Mouse (Mus musculus): ENCODE results near the gene Smim20. TPM values are rescaled to one million over a fixed set of nuclear protein-coding genes. Genes with fewer than 3 reads are reported as not detected.

Gene Smim20
- polyA plus RNA-seq, 1 experiment, result 23.9 TPM

DNA sequence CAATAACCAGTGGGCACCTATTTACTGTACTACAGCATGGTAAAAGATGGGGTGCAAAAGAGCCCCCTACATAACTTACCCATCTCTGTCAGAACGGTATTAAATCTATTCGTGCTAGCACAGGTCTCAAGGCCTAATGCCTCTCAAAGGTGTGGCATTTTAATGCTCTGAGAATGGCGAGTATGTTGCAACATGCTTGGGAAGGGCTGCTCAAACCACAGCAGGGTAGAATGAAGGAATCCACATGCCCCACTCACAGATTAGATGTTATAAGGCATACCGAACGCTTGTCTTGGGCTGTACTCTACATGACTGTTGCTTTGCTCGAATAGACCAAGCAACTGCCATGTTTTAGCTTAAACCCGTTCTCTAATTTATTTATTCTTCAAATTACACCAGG lies 27.7 kb upstream of the Smim20 start:
- no peak overlapping the region for H3K4me3 ChIP-seq (ENCODE audit: extremely low read depth, insufficient read depth, insufficient read length)
- TF ChIP-seq CTCF (IDR thresholded peaks at IDR 0.05; ENCODE audit: extremely low read depth, insufficient read depth, insufficient read length, insufficient replicate concordance), result no peak
- no peak for TF ChIP-seq POLR2A (IDR thresholded peaks at IDR 0.05; ENCODE audit: low read depth, low read length)
- no peak for DNase-seq (ENCODE audit: low read depth in 1 of 2, low spot score in 2 of 2)
- no peaks in the 10 kb centered on the region for H3K36me3 ChIP-seq (ENCODE audit: control insufficient read depth, insufficient read depth, low read length)
- H3K4me1 ChIP-seq (ENCODE audit: control insufficient read depth, insufficient read depth, insufficient read length), result no peaks in the 10 kb centered on the region; the same call in 1 of the 2 replicates
- H3K27me3 ChIP-seq (ENCODE audit: control insufficient read depth, insufficient read depth, low read length), result no peaks in the 10 kb centered on the region
- no peak overlapping the region for H3K27ac ChIP-seq (ENCODE audit: insufficient read depth, low read length)
- WGBS, result 95% methylated on average over 7 of the region's 7 CpGs

DNA sequence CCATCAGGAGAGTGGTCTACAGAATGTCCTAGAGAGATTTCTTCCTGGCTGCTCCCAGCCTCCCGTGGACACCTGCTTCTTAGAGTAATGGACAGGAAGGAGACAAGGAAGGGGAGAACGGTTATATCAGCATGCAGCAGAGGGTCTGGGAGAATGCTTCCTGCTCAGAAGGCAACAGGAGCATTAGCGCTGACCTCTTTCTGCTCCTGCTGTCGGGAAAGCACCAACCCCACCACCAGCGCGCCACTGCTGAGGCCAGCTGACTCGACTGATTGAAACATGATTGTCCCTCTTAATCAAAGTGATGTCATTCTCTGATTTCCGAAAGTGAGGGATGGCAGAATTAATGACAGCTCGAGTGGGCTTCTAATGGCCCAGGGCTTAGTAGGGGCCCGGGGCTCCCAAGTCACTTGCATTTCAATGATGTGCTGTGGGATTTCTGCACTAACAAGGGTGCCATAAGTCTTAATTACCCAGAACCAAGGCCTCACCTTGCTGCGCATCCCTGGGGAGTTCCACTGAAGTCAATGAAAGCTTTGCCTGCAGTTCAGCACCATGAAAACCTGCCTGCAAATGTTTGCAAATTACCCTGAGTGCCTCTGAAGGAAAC lies 26.9 kb upstream of the Smim20 start:
- no peak overlapping the region for H3K4me3 ChIP-seq (ENCODE audit: extremely low read depth, insufficient read depth, insufficient read length)
- no peak overlapping the region for H3K27ac ChIP-seq (ENCODE audit: insufficient read depth, low read length)
- H3K27me3 ChIP-seq (ENCODE audit: control insufficient read depth, insufficient read depth, low read length), result no peaks in the 10 kb centered on the region
- no peaks in the 10 kb centered on the region; the same call in 1 of the 2 replicates for H3K4me1 ChIP-seq (ENCODE audit: control insufficient read depth, insufficient read depth, insufficient read length)
- 73% methylated on average over 11 of the region's 11 CpGs for WGBS
- no peak for DNase-seq (ENCODE audit: low read depth in 1 of 2, low spot score in 2 of 2)
- no peaks in the 10 kb centered on the region for H3K36me3 ChIP-seq (ENCODE audit: control insufficient read depth, insufficient read depth, low read length)
- no peak for TF ChIP-seq CTCF (IDR thresholded peaks at IDR 0.05; ENCODE audit: extremely low read depth, insufficient read depth, insufficient read length, insufficient replicate concordance)
- TF ChIP-seq POLR2A (IDR thresholded peaks at IDR 0.05; ENCODE audit: low read depth, low read length), result no peak

DNA sequence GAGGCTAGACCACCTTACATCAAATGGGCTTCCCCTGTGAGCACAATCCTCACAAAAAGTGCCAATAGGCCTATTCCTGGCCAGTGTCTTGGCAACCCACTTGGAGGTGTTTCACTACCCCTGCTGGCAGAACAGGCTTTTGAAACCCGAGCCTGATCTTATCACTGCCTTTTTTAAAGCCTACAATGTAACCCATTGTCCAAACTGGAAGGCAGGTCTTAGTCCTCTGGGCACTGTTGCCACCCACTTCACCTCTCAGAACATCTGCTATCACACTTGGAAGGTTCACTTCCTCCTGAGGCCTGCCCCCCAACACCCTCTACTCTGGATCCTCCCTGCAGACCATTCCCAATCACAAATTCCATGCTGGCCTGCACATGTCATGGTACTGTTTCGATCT lies 25.8 kb upstream of the Smim20 start:
- no peaks in the 10 kb centered on the region for H3K36me3 ChIP-seq (ENCODE audit: control insufficient read depth, insufficient read depth, low read length)

DNA sequence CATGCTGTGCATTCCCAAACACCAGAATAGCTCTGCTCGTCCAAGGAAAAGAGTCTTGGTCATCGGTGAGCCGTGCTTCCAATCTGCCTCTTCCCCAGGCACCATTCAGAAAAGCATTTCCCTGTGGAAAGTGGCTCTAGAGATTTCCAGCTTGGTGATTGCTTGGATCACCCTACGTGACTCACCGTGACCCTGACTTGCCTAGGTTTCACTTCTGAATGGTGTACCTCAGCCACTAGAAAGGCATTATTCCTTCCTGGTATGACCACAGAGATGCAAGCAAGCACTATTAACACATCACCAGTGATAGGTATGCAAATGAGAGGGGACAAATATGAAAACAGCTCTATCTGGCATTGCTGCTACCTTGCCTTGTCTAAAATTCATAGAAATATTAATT lies 24.9 kb upstream of the Smim20 start:
- 77% methylated on average over 5 of the region's 5 CpGs for WGBS
- TF ChIP-seq CTCF (IDR thresholded peaks at IDR 0.05; ENCODE audit: extremely low read depth, insufficient read depth, insufficient read length, insufficient replicate concordance) (no peak), POLR2A (IDR thresholded peaks at IDR 0.05; ENCODE audit: low read depth, low read length) (no peak)
- Histone ChIP-seq H3K36me3 (ENCODE audit: control insufficient read depth, insufficient read depth, low read length) (no peaks in the 10 kb centered on the region), H3K4me3 (ENCODE audit: extremely low read depth, insufficient read depth, insufficient read length) (no peak overlapping the region), H3K27me3 (ENCODE audit: control insufficient read depth, insufficient read depth, low read length) (no peaks in the 10 kb centered on the region), H3K4me1 (ENCODE audit: control insufficient read depth, insufficient read depth, insufficient read length) (no peaks in the 10 kb centered on the region; the same call in 1 of the 2 replicates), H3K27ac (ENCODE audit: insufficient read depth, low read length) (no peak overlapping the region)
- DNase-seq (ENCODE audit: low read depth in 1 of 2, low spot score in 2 of 2), result no peak

More for the DNA sequence above, 25.8 kb upstream of the Smim20 start:
- Histone ChIP-seq H3K4me1 (ENCODE audit: control insufficient read depth, insufficient read depth, insufficient read length) (no peaks in the 10 kb centered on the region; the same call in 1 of the 2 replicates), H3K27ac (ENCODE audit: insufficient read depth, low read length) (no peak overlapping the region), H3K4me3 (ENCODE audit: extremely low read depth, insufficient read depth, insufficient read length) (no peak overlapping the region), H3K27me3 (ENCODE audit: control insufficient read depth, insufficient read depth, low read length) (no peaks in the 10 kb centered on the region)
- DNase-seq (ENCODE audit: low read depth in 1 of 2, low spot score in 2 of 2), result no peak
- WGBS, result 62% methylated on average over 2 of the region's 2 CpGs
- TF ChIP-seq CTCF (IDR thresholded peaks at IDR 0.05; ENCODE audit: extremely low read depth, insufficient read depth, insufficient read length, insufficient replicate concordance) (no peak), POLR2A (IDR thresholded peaks at IDR 0.05; ENCODE audit: low read depth, low read length) (no peak)

DNA sequence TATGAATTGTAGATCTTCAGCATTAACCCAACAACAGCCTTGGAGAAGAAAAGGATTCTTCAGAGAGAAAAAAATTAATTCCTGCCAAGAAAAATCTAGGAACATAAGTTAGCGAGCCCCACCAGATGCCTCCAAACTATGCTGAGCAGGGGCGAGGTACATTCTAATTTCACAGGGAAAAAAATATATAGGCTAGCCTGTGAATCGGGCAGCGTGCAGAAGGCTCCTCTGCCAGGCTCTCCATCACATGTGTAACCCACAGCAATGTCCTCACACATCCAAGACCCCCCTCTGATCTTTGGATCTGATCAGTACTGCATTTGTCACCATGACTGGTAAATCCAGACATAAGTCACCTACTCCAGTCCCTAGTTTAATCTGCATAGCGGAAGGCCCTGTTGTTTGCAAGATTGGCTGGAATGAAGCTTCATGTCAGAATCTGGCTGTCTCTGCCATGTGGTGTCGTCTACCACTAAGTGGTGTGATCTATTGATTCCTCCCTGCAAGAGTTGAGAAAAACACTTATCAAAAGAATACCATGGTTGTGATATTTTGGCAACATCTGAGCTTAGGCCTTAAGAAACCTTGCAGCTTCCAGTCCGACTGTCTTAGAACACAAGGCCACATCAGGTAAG lies 23.9 kb upstream of the Smim20 start:
- WGBS, result 93% methylated on average over 7 of the region's 7 CpGs
- Histone ChIP-seq H3K27ac (ENCODE audit: insufficient read depth, low read length) (no peak overlapping the region), H3K4me1 (ENCODE audit: control insufficient read depth, insufficient read depth, insufficient read length) (no peaks in the 10 kb centered on the region; the same call in 1 of the 2 replicates), H3K27me3 (ENCODE audit: control insufficient read depth, insufficient read depth, low read length) (no peaks in the 10 kb centered on the region), H3K4me3 (ENCODE audit: extremely low read depth, insufficient read depth, insufficient read length) (no peak overlapping the region), H3K36me3 (ENCODE audit: control insufficient read depth, insufficient read depth, low read length) (no peaks in the 10 kb centered on the region)
- no peak for DNase-seq (ENCODE audit: low read depth in 1 of 2, low spot score in 2 of 2)
- TF ChIP-seq POLR2A (IDR thresholded peaks at IDR 0.05; ENCODE audit: low read depth, low read length), result no peak
- TF ChIP-seq CTCF (IDR thresholded peaks at IDR 0.05; ENCODE audit: extremely low read depth, insufficient read depth, insufficient read length, insufficient replicate concordance), result no peak

DNA sequence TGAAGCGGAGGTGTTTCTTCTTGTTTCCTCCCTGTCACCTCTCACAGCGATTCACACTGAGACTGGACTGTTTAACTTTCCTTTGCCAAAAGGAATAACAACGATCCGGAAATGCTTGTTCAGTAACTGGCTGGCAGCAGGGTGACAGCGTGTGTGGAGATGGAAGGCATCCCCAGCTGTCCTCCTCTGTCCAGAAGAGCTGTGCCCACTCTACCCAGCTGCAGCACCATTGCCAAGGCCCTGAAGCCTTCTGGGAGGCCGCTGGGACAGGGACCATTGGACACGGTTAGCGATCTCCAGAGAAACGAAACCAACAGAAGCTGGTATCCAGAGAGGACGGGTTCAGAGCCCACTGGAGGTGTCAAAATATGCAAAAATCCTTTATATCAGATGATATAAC lies 22.9 kb upstream of the Smim20 start:
- TF ChIP-seq CTCF (IDR thresholded peaks at IDR 0.05; ENCODE audit: extremely low read depth, insufficient read depth, insufficient read length, insufficient replicate concordance) (no peak), POLR2A (IDR thresholded peaks at IDR 0.05; ENCODE audit: low read depth, low read length) (no peak)
- WGBS, result 76% methylated on average over 10 of the region's 10 CpGs
- no peaks in the 10 kb centered on the region; the same call in 1 of the 2 replicates for H3K4me1 ChIP-seq (ENCODE audit: control insufficient read depth, insufficient read depth, insufficient read length)
- H3K4me3 ChIP-seq (ENCODE audit: extremely low read depth, insufficient read depth, insufficient read length), result no peak overlapping the region
- H3K27ac ChIP-seq (ENCODE audit: insufficient read depth, low read length), result no peak overlapping the region
- no peaks in the 10 kb centered on the region for H3K36me3 ChIP-seq (ENCODE audit: control insufficient read depth, insufficient read depth, low read length)
- no peak for DNase-seq (ENCODE audit: low read depth in 1 of 2, low spot score in 2 of 2)
- no peaks in the 10 kb centered on the region for H3K27me3 ChIP-seq (ENCODE audit: control insufficient read depth, insufficient read depth, low read length)

DNA sequence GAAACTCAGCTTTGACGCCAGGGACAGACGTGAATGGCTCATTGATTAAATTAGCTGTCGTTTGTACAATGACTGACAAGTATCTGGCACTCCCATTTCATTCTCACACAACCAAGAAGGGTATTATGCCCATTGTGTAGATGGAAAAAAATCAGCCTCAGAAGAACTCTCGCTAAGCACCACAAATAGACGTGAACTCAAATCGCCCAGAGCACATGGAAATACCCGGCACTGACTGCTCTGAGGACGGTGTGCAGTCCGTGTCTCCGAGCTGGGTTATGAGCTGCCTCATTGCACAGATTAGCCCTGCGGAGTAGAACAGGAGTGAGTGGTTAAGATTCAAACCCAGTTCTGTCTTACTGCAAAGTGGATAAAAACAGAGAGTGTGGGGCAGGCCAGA lies 18.4 kb upstream of the Smim20 start:
- no peak for TF ChIP-seq CTCF (IDR thresholded peaks at IDR 0.05; ENCODE audit: extremely low read depth, insufficient read depth, insufficient read length, insufficient replicate concordance)
- no peak for TF ChIP-seq POLR2A (IDR thresholded peaks at IDR 0.05; ENCODE audit: low read depth, low read length)
- DNase-seq (ENCODE audit: low read depth in 1 of 2, low spot score in 2 of 2), result no peak
- 92% methylated on average over 11 of the region's 11 CpGs for whole genome bisulfite sequencing
- Histone ChIP-seq H3K27me3 (ENCODE audit: control insufficient read depth, insufficient read depth, low read length) (no peaks in the 10 kb centered on the region), H3K4me3 (ENCODE audit: extremely low read depth, insufficient read depth, insufficient read length) (no peak overlapping the region), H3K4me1 (ENCODE audit: control insufficient read depth, insufficient read depth, insufficient read length) (no peaks in the 10 kb centered on the region), H3K36me3 (ENCODE audit: control insufficient read depth, insufficient read depth, low read length) (no peaks in the 10 kb centered on the region), H3K27ac (ENCODE audit: insufficient read depth, low read length) (no peak overlapping the region)

All from spleen, adult 2 months (tissue).